In the genomic region with DNA sequence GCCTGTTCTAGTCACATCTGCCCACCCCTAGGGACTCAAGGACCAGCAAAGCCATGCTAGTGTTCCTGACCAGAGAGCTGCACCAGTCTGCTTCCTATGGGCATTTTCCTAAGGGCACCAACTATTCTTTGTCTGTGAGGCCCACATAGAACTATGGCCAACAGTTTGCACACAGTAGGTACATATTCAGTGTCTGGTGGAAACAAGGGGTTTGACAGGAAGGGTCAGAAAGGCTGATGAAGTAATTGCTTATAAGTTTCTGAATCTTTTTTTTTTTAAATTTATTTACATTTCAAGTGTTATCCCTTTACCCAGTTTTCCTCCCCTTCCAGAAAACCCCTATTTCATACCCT, we compare ENCODE assay signal across 8 mouse cellular contexts.
A peak's percentile ranks its signal among the peaks of the same experiment; 100 is the strongest.
DNase-seq lines count a peak whose midpoint lies in the region; ATAC-seq and TF ChIP-seq lines count a peak whose summit lies in the region.

No protein-coding gene starts in this region.

- H3K27me3 ChIP-seq in heart, embryonic 16.5 days (ENCODE audit: control insufficient read depth, insufficient read depth, low read length) = no peaks in the 10 kb centered on the region
- no peaks in the 10 kb centered on the region for H3K27me3 ChIP-seq in MEL (ENCODE audit: control insufficient read depth in 1 of 2, insufficient read depth in 2 of 2, low read length in 2 of 2)
- H3K27me3 ChIP-seq in hindbrain, embryonic 12.5 days = no peaks in the 10 kb centered on the region
- no peaks in the 10 kb centered on the region for H3K27me3 ChIP-seq in midbrain, embryonic 11.5 days (ENCODE audit: control insufficient read depth, insufficient read depth, low read length)

- DNase-seq in heart, postnatal 36 days = no peak
- no peak for DNase-seq in MEL (ENCODE audit: low read depth, low spot score)
- no peak for DNase-seq in midbrain, embryonic 11.5 days (ENCODE audit: low spot score, missing footprints)
- DNase-seq in adrenal gland, adult 18-20 months (ENCODE audit: low spot score in 2 of 2) = no peak
- no peak for DNase-seq in left cerebral cortex, adult 8-10 months (ENCODE audit: low spot score in 2 of 2)
- no peak for DNase-seq in left cerebral cortex, postnatal 10 days (ENCODE audit: extremely low spot score in 1 of 2, low spot score in 2 of 2)

- peak overlapping the region; percentile 71 for H3K9ac ChIP-seq in heart, embryonic 16.5 days (ENCODE audit: low read length)
- peak overlapping the region; percentile 75 for H3K9ac ChIP-seq in MEL (ENCODE audit: control insufficient read depth, low read depth, low read length, poor library complexity, severe bottlenecking)
- no peak overlapping the region for H3K9ac ChIP-seq in hindbrain, embryonic 12.5 days
- no peak overlapping the region for H3K9ac ChIP-seq in midbrain, embryonic 11.5 days (ENCODE audit: low read length)

- H3K4me2 ChIP-seq in heart, embryonic 16.5 days (ENCODE audit: low read depth, low read length) = peak overlapping the region; percentile 72
- H3K4me2 ChIP-seq in hindbrain, embryonic 12.5 days (replicated peaks) = peak overlapping the region; percentile 45; the same call in 1 of the 2 replicates
- no peak overlapping the region for H3K4me2 ChIP-seq in midbrain, embryonic 11.5 days

- no peaks in the 10 kb centered on the region for H3K9me3 ChIP-seq in heart, embryonic 16.5 days (replicated peaks; ENCODE audit: control insufficient read depth, low read length)
- H3K9me3 ChIP-seq in MEL (replicated peaks; ENCODE audit: insufficient read depth, low read length) = no peaks in the 10 kb centered on the region
- no peaks in the 10 kb centered on the region for H3K9me3 ChIP-seq in hindbrain, embryonic 12.5 days (replicated peaks)
- no peaks in the 10 kb centered on the region for H3K9me3 ChIP-seq in midbrain, embryonic 11.5 days (ENCODE audit: control insufficient read depth, low read length)

- H3K36me3 ChIP-seq in heart, embryonic 16.5 days (ENCODE audit: control insufficient read depth, insufficient read depth) = no peaks in the 10 kb centered on the region
- H3K36me3 ChIP-seq in MEL (ENCODE audit: control insufficient read depth in 1 of 2, insufficient read depth in 2 of 2, low read length in 2 of 2) = peaks cover 0 to 29% of the 10 kb centered on the region in 2 experiments; a peak in 2 of 4 replicates
- no peaks in the 10 kb centered on the region for H3K36me3 ChIP-seq in hindbrain, embryonic 12.5 days
- no peaks in the 10 kb centered on the region for H3K36me3 ChIP-seq in midbrain, embryonic 11.5 days (ENCODE audit: control insufficient read depth, insufficient read depth, low read length)

- no peak overlapping the region for H3K4me3 ChIP-seq in heart, embryonic 16.5 days (ENCODE audit: low read length)
- peak overlapping the region; percentile 57 to 70; a peak in 3 of 4 replicates for H3K4me3 ChIP-seq in MEL (ENCODE audit: control insufficient read depth in 1 of 2, insufficient read depth in 1 of 2, low read depth in 2 of 2, low read length in 2 of 2)
- no peak overlapping the region for H3K4me3 ChIP-seq in hindbrain, embryonic 12.5 days
- no peak overlapping the region for H3K4me3 ChIP-seq in midbrain, embryonic 11.5 days (ENCODE audit: low read depth, low read length)

- no peak for ATAC-seq in heart, embryonic 16.5 days (replicated peaks; ENCODE audit: extremely low read depth, insufficient read depth, low FRiP score)
- ATAC-seq in hindbrain, embryonic 12.5 days (ENCODE audit: low FRiP score) = no peak
- ATAC-seq in midbrain, embryonic 11.5 days (ENCODE audit: low FRiP score) = no peak

- H3K4me1 ChIP-seq in heart, embryonic 16.5 days (ENCODE audit: control insufficient read depth, insufficient read depth, low read length) = peaks cover 8% of the 10 kb centered on the region
- peaks cover 17 to 35% of the 10 kb centered on the region in 2 experiments for H3K4me1 ChIP-seq in MEL (ENCODE audit: control insufficient read depth in 1 of 2, insufficient read depth in 2 of 2, low read length in 2 of 2)
- H3K4me1 ChIP-seq in hindbrain, embryonic 12.5 days = peaks cover 15% of the 10 kb centered on the region
- H3K4me1 ChIP-seq in midbrain, embryonic 11.5 days (ENCODE audit: control insufficient read depth, insufficient read depth, low read length) = peaks cover 4% of the 10 kb centered on the region; the same call in 1 of the 2 replicates

- TF ChIP-seq POLR2A in MEL (IDR thresholded peaks at IDR 0.05; ENCODE audit: control insufficient read depth in 1 of 2, insufficient read depth in 1 of 2, low read depth in 1 of 2, low read length in 2 of 2, poor library complexity in 1 of 2) = no peak

- intact Hi-C loops in heart, postnatal 36 days (cut with DNase I) = loop anchor here (1.0 to 5.0 kb wide), 4 partner anchors 64 to 386 kb away; partner anchors contain the start of gene Zfp706
- intact Hi-C loops in left cerebral cortex, postnatal 10 days (cut with DNase I) = loop anchor here (2.0 kb wide), 1 partner anchor 64 kb away; no protein-coding TSS in a partner anchor

- no peak for TF ChIP-seq RAD21 in MEL (IDR thresholded peaks at IDR 0.05; ENCODE audit: low read depth, low read length)

- H3K27ac ChIP-seq in heart, embryonic 16.5 days (ENCODE audit: low read length) = peak overlapping the region; percentile 78
- peak overlapping the region; percentile 82 for H3K27ac ChIP-seq in MEL (ENCODE audit: control insufficient read depth, low read depth, low read length)
- H3K27ac ChIP-seq in hindbrain, embryonic 12.5 days = peak overlapping the region; percentile 72
- 0 out of 2 replicates have a peak overlapping the region, but pooled peaks have one; percentile 32 for H3K27ac ChIP-seq in midbrain, embryonic 11.5 days (ENCODE audit: low read depth, low read length)

- no peak for TF ChIP-seq CTCF in MEL (IDR thresholded peaks at IDR 0.05 in 2 of 3, conservative IDR thresholded peaks at IDR 0.05 in 1 of 3; ENCODE audit: control insufficient read depth in 1 of 3, insufficient read depth in 1 of 3, low read depth in 2 of 3, low read length in 3 of 3, poor library complexity in 1 of 3, severe bottlenecking in 1 of 3)

- TF ChIP-seq EP300 in MEL (IDR thresholded peaks at IDR 0.05; ENCODE audit: low read depth in 1 of 2, low read length in 2 of 2) = no peak

- H3K79me2 ChIP-seq in MEL (ENCODE audit: control insufficient read depth, insufficient read depth, low read length, poor library complexity) = peaks cover 2% of the 10 kb centered on the region; the same call in 1 of the 2 replicates

TF ChIP-seq in MEL, 35 proteins besides CTCF, POLR2A, EP300 and RAD21:
- no peak for TF ChIP-seq ELF1 (IDR thresholded peaks at IDR 0.05; ENCODE audit: low read depth, low read length)
- TF ChIP-seq ZMIZ1 (IDR thresholded peaks at IDR 0.05; ENCODE audit: low read depth, low read length) = no peak
- no peak for TF ChIP-seq ZC3H11A (IDR thresholded peaks at IDR 0.05; ENCODE audit: low read depth, low read length)
- no peak for TF ChIP-seq E2F4 (IDR thresholded peaks at IDR 0.05; ENCODE audit: borderline replicate concordance, low read depth, low read length)
- TF ChIP-seq MAFK (IDR thresholded peaks at IDR 0.05; ENCODE audit: borderline replicate concordance, low read depth, low read length) = no peak
- peak; percentile 95 for TF ChIP-seq ZKSCAN1 (IDR thresholded peaks at IDR 0.05; ENCODE audit: low read depth, low read length)
TF ChIP-seq in MEL: peak in this region for 1.

Comparison
In these comparisons a context has a peak if more than half of its experiments do, and no peak if none do; other contexts are left out.
1. H3K27ac ChIP-seq: peak in every context shown above with its lines; median percentile 82 in MEL; 78 in heart, embryonic 16.5 days; 72 in hindbrain, embryonic 12.5 days; 32 in midbrain, embryonic 11.5 days.
2. H3K4me3 ChIP-seq: peak in MEL (2 of 2); none in heart, embryonic 16.5 days (single experiment), hindbrain, embryonic 12.5 days (single experiment) and midbrain, embryonic 11.5 days (single experiment).
3. H3K9ac ChIP-seq: peak in heart, embryonic 16.5 days (single experiment) and MEL (single experiment); none in hindbrain, embryonic 12.5 days (single experiment) and midbrain, embryonic 11.5 days (single experiment).